ENCODE assay signal across 10 mouse cellular contexts in genomic region chr14:17523916-17524315, GRCm38 (mm10).
"Had no signal": no experiment of that assay in that cellular context is flagged by ENCODE, and none has a peak within 500 bp of the region (broad histone marks: within the 10 kb centered on the region; RNA-seq: fewer than 3 reads in every experiment).

No protein-coding gene starts in this region.

- DNase-seq: lung, adult 18-20 months; lung, embryonic 14.5 days; lung, postnatal 10 days; lung, postnatal 36 days; right cerebral cortex, postnatal 14 days; thymus, adult 18-20 months; thymus, postnatal 14 days; thymus, postnatal 36 days had no signal

- ATAC-seq: midbrain, embryonic 13.5 days; midbrain, embryonic 15.5 days had no signal
